Mouse (Mus musculus): ENCODE data around the gene Sphk2. TPM values are rescaled to one million over a fixed set of nuclear protein-coding genes. Genes with fewer than 3 reads are reported as not detected.
A peak's percentile ranks its signal among the peaks of the same experiment; 100 is the strongest.

Gene Sphk2
- polyA plus RNA-seq, 1 experiment = 27.7 TPM

DNA sequence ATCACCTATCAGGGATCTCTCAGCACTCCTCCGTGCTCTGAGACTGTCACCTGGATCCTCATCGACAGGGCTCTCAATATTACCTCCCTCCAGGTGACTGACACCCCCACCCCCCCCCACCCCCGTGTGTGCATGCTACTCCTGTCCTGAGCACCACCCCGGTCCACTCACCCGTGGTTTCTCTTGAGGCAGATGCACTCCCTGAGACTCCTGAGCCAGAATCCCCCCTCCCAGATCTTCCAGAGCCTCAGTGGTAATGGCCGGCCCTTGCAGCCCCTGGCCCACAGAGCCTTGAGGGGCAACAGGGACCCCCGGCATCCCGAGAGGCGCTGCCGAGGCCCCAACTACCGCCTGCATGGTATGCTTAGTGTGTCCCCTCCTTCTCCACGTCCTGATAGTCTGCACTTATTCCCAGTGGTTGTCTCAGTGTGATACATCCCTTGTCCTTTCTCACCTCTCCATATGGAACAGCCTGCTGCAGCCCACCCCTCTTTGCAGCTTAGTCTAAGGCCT is 14.2 kb downstream of the Sphk2 start:
- Histone ChIP-seq H3K4me3 (replicated peaks; ENCODE audit: insufficient read depth, low read depth, low read length) (peak overlapping the region; percentile 75), H3K27ac (ENCODE audit: insufficient read depth, low read length) (peak overlapping the region; percentile 87), H3K27me3 (ENCODE audit: control insufficient read depth, insufficient read depth, low read length) (no peaks in the 10 kb centered on the region), H3K4me1 (ENCODE audit: control insufficient read depth, insufficient read depth, low read length) (peaks cover 16% of the 10 kb centered on the region)
- 9% methylated on average over 12 of the region's 12 CpGs for WGBS
- TF ChIP-seq CTCF (IDR thresholded peaks at IDR 0.05; ENCODE audit: borderline replicate concordance, insufficient read depth, low read depth, low read length) (no peak), POLR2A (IDR thresholded peaks at IDR 0.05; ENCODE audit: borderline replicate concordance, insufficient read depth, low read length) (no peak)
- DNase-seq = no peak

DNA sequence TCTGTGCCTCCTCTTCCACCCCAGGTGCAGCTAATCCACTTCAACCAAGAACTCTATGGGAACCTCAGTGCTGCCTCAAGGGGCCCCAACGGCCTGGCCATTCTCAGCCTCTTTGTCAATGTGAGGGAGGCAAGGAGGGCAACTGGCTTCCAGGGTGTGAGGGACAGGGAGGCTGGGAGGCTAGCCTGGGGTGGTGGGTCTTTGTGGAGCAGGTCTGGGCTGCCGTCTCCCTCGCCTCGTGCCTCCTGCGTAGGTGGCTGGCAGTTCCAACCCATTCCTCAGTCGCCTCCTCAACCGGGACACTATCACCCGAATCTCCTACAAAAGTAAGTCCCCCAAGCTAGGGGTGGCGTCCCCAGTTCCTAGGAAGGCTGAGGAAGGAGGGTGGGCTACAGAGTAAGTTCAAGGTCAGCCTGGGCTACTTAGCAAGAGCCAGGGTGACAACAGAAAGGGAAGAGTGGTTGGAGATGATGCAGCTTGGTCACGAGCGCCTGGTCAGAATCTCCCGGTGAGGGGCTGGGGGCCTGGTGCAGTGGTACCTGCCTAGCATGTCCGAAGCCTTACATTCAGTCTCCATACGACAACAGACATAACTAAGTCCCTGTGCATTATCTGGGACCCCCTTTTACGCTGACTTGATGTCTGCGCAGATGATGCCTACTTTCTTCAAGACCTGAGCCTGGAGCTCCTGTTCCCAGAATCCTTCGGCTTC is 14.8 kb downstream of the Sphk2 start:
- H3K4me1 ChIP-seq (ENCODE audit: control insufficient read depth, insufficient read depth, low read length) = peaks cover 14% of the 10 kb centered on the region
- H3K27ac ChIP-seq (ENCODE audit: insufficient read depth, low read length) = no peak overlapping the region; the same call in 1 of the 2 replicates
- TF ChIP-seq POLR2A (IDR thresholded peaks at IDR 0.05; ENCODE audit: borderline replicate concordance, insufficient read depth, low read length) = no peak
- TF ChIP-seq CTCF (IDR thresholded peaks at IDR 0.05; ENCODE audit: borderline replicate concordance, insufficient read depth, low read depth, low read length) = no peak
- H3K4me3 ChIP-seq (replicated peaks; ENCODE audit: insufficient read depth, low read depth, low read length) = peak overlapping the region; percentile 75
- 85% methylated on average over 17 of the region's 17 CpGs for WGBS
- no peaks in the 10 kb centered on the region for H3K27me3 ChIP-seq (ENCODE audit: control insufficient read depth, insufficient read depth, low read length)
- peak in 1 of 2 experiments; percentile 21 for DNase-seq

DNA sequence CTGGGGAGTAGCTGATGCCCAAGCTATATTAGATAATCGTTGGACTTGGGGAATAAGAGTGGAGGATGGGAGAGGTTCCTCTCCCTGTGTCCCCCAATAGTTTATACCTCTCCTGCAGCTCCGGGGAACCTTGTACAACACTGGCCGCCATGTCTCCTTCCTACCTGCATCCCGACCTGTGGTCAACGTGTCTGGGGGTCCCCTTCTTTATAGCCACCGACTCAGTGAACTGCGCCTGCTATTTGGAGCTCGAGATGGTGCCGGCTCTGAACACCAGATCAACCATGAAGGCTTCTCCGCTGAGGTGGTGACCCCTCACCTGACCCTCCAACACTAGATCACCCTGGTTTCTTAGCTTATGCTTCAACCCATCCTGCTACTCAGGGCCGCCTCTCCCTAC is 15.5 kb downstream of the Sphk2 start:
- TF ChIP-seq CTCF (IDR thresholded peaks at IDR 0.05; ENCODE audit: borderline replicate concordance, insufficient read depth, low read depth, low read length) = no peak
- TF ChIP-seq POLR2A (IDR thresholded peaks at IDR 0.05; ENCODE audit: borderline replicate concordance, insufficient read depth, low read length) = no peak
- Histone ChIP-seq H3K27ac (ENCODE audit: insufficient read depth, low read length) (no peak overlapping the region), H3K4me1 (ENCODE audit: control insufficient read depth, insufficient read depth, low read length) (peaks cover 13% of the 10 kb centered on the region), H3K4me3 (replicated peaks; ENCODE audit: insufficient read depth, low read depth, low read length) (no peak overlapping the region), H3K27me3 (ENCODE audit: control insufficient read depth, insufficient read depth, low read length) (no peaks in the 10 kb centered on the region)
- DNase-seq = peak in 1 of 2 experiments; percentile 19
- WGBS = 91% methylated on average over 11 of the region's 11 CpGs

DNA sequence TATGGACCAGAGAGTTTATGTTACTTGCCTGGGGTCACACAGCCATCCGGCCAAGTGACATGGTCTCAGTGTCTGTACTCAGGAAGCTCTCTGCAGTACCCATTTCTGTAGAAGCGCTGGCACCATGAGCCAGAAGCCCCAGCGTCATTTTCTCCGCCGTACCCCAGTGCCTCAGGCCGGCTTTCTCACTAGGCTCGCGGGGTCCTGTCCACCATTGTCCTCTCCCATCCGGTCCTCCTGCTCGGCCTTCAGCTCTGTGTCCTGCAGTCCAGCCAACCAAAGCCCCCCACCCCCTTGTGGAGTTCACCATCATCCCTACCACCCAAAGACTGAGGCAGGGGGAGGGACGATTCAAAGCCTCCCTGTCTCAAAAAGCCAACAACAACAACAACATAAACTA is 16.2 kb downstream of the Sphk2 start:
- Histone ChIP-seq H3K4me3 (replicated peaks; ENCODE audit: insufficient read depth, low read depth, low read length) (no peak overlapping the region), H3K27me3 (ENCODE audit: control insufficient read depth, insufficient read depth, low read length) (no peaks in the 10 kb centered on the region), H3K27ac (ENCODE audit: insufficient read depth, low read length) (no peak overlapping the region), H3K4me1 (ENCODE audit: control insufficient read depth, insufficient read depth, low read length) (peaks cover 10% of the 10 kb centered on the region)
- no peak for TF ChIP-seq POLR2A (IDR thresholded peaks at IDR 0.05; ENCODE audit: borderline replicate concordance, insufficient read depth, low read length)
- TF ChIP-seq CTCF (IDR thresholded peaks at IDR 0.05; ENCODE audit: borderline replicate concordance, insufficient read depth, low read depth, low read length) = no peak
- 79% methylated on average over 11 of the region's 11 CpGs for WGBS
- DNase-seq = peak; percentile 31 to 37

DNA sequence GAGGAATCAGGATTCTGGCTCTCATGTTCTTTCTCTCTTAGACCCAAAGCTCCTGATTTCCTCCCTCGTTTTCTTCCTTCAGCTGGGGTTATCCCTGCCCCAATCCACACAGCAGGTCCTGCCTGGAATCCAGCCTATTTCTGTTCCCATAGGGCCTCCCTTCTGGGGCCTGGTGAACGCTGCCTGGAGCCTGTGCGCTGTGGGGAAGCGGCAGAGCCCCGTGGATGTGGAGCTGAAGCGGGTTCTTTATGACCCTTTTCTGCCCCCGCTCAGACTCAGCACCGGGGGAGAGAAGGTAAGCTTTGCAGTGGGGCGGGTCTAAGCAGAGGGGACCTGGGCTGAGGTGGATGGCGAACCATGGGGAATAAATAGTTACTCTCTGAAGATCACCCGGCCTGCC is 16.7 kb downstream of the Sphk2 start:
- DNase-seq = peak in 1 of 2 experiments; percentile 63
- Histone ChIP-seq H3K27ac (ENCODE audit: insufficient read depth, low read length) (peak overlapping the region; percentile 45), H3K4me3 (replicated peaks; ENCODE audit: insufficient read depth, low read depth, low read length) (peak overlapping the region; percentile 57), H3K4me1 (ENCODE audit: control insufficient read depth, insufficient read depth, low read length) (peaks cover 10% of the 10 kb centered on the region), H3K27me3 (ENCODE audit: control insufficient read depth, insufficient read depth, low read length) (no peaks in the 10 kb centered on the region)
- WGBS = 32% methylated on average over 11 of the region's 11 CpGs
- TF ChIP-seq POLR2A (IDR thresholded peaks at IDR 0.05; ENCODE audit: borderline replicate concordance, insufficient read depth, low read length) (no peak), CTCF (IDR thresholded peaks at IDR 0.05; ENCODE audit: borderline replicate concordance, insufficient read depth, low read depth, low read length) (no peak)

DNA sequence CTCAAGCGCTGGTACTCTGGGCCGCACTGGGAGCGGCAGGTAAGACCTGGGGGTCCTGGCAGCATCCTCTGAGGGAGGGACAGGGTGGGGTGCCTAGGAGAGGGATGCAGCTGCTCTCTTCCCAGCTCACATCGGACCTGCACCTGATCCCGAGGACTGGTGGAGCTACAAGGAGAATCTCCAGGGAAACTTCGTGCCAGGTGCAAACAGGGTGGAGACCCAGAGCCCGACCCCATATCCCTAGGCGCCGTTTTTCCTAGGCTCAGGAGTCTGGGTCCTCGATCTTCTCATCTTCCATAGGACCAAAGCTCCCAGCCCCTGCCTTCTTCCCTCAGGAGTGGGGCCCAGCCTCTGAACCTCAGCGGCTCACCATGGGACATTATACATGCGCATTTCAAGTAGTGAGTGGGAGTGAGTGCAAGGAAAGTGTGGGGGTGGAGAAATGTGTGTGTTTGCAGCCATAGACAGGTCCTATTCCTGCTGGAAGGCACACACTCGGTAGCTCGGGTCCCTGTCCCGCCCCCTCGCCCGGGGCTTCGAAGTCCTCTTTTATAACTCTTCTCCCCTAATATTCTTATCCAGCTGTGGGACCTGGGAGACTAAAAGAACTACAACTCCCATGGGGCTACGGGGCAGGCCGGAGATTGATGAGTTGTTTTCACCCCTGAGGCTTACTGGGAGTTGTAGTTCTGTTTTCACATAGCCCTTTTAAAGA is 17.3 kb downstream of the Sphk2 start:
- peak overlapping the region; percentile 83 for H3K27ac ChIP-seq (ENCODE audit: insufficient read depth, low read length)
- peak; percentile 83 to 87 for DNase-seq
- peak overlapping the region; percentile 67 for H3K4me3 ChIP-seq (replicated peaks; ENCODE audit: insufficient read depth, low read depth, low read length)
- no peaks in the 10 kb centered on the region for H3K27me3 ChIP-seq (ENCODE audit: control insufficient read depth, insufficient read depth, low read length)
- TF ChIP-seq POLR2A (IDR thresholded peaks at IDR 0.05; ENCODE audit: borderline replicate concordance, insufficient read depth, low read length) (peak; percentile 36; the same call in 1 of the 2 replicates), CTCF (IDR thresholded peaks at IDR 0.05; ENCODE audit: borderline replicate concordance, insufficient read depth, low read depth, low read length) (no peak)
- 2% methylated on average over 20 of the region's 20 CpGs for WGBS
- H3K4me1 ChIP-seq (ENCODE audit: control insufficient read depth, insufficient read depth, low read length) = peaks cover 10% of the 10 kb centered on the region

DNA sequence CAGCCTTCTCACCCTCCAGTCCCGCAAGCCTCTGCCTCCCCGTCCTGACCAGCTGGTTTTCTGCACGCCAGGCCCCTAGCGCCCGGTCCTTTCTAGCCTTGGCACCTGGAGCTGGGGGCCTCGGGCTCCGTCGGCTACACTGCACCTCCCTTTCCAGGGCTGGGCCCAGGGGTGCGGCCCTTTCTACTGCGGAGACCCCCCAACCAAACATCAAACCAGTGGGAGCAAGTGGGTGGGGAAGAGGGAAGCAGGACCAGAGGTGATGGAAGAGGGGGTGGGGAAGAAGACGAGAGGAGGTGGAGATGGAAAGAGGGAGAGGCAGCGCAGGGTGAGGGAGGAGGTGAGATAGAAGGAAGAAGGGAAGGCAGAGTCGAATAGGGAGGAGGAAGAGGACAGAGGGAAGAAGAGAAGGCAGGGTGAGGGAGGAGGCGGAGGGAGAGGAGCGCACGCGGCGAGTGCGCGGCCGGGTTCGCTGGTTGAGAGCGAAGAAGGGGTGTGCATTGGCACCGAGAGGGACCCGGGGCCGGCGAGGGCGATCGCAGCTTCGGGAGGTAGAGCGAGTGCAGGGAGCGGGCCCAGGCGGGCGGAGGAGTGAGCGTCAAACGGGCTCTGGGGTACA is 18.2 kb downstream of the Sphk2 start, which contains the start of gene Car11:
Gene Car11 (plus strand): TSS at position 321 of the 619 bp plus-strand sequence.
- 1% methylated on average over 35 of the region's 36 CpGs for WGBS
- Histone ChIP-seq H3K4me1 (ENCODE audit: control insufficient read depth, insufficient read depth, low read length) (peaks cover 10% of the 10 kb centered on the region), H3K27me3 (ENCODE audit: control insufficient read depth, insufficient read depth, low read length) (no peaks in the 10 kb centered on the region), H3K27ac (ENCODE audit: insufficient read depth, low read length) (peak within 1 kb of the TSS; percentile 83), H3K4me3 (replicated peaks; ENCODE audit: insufficient read depth, low read depth, low read length) (peak within 1 kb of the TSS; percentile 67)
- TF ChIP-seq CTCF (IDR thresholded peaks at IDR 0.05; ENCODE audit: borderline replicate concordance, insufficient read depth, low read depth, low read length) (no peak), POLR2A (IDR thresholded peaks at IDR 0.05; ENCODE audit: borderline replicate concordance, insufficient read depth, low read length) (peak; percentile 42; the same call in 1 of the 2 replicates)
- peak; percentile 57 to 68 for DNase-seq
